ENCODE assay signal across 6 mouse cellular contexts in the genomic region with DNA sequence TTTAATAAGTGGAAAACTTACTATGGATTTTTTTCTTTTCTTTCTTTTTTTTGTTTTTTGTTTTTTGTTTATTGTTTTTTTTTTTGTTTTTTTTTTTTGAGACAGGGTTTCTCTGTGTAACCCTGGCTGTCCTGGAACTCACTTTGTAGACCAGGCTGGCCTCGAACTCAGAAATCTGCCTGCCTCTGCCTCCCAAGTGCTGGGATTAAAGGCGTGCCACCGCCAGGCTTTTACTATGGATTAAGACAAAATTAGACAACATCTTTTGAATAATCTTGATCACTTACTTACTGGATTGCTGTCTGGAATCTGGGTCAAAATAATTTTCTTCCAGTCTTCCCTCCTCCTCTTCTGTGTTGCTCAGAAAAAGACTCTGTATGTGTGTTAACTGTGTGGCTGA.
DNase-seq lines count a peak whose midpoint lies in the region; ATAC-seq lines count a peak whose summit lies in the region.
"Not testable (repeated sequence)": the region's sequence is repeated elsewhere in the genome, so short reads cannot be mapped to it uniquely, and the experiment has no call there.

No protein-coding gene starts in this region.

- 0 out of 2 replicates have a peak, but pooled peaks have one; percentile 47 for ATAC-seq in embryonic facial prominence, embryonic 15.5 days (ENCODE audit: insufficient number of reproducible peaks, low FRiP score, low TSS enrichment, low read depth)
- 0 out of 2 replicates have a peak, but pooled peaks have one; percentile 5 for ATAC-seq in liver, embryonic 11.5 days (replicated peaks; ENCODE audit: low FRiP score)
- ATAC-seq in midbrain, embryonic 14.5 days (ENCODE audit: low FRiP score, low TSS enrichment), result peak; percentile 17; the same call in 1 of the 2 replicates

- H3K36me3 ChIP-seq in embryonic facial prominence, embryonic 15.5 days; liver, embryonic 11.5 days (ENCODE audit: control insufficient read depth, insufficient read depth, low read length); midbrain, embryonic 14.5 days (ENCODE audit: control insufficient read depth, insufficient read depth, low read length): not testable (repeated sequence)

- H3K27me3 ChIP-seq in embryonic facial prominence, embryonic 15.5 days; liver, embryonic 11.5 days (replicated peaks; ENCODE audit: control insufficient read depth, insufficient read depth, low read length); midbrain, embryonic 14.5 days (ENCODE audit: control insufficient read depth, insufficient read depth, low read length): not testable (repeated sequence)

- H3K9me3 ChIP-seq in embryonic facial prominence, embryonic 15.5 days (replicated peaks), result peaks cover 17% of the 10 kb centered on the region
- H3K9me3 ChIP-seq in liver, embryonic 11.5 days (ENCODE audit: control insufficient read depth, low read length), result peaks cover 20% of the 10 kb centered on the region
- H3K9me3 ChIP-seq in midbrain, embryonic 14.5 days (ENCODE audit: control insufficient read depth, low read length), result peaks cover 44% of the 10 kb centered on the region

- H3K9ac ChIP-seq in embryonic facial prominence, embryonic 15.5 days; liver, embryonic 11.5 days (ENCODE audit: low read depth, low read length); midbrain, embryonic 14.5 days (replicated peaks; ENCODE audit: low read length): not testable (repeated sequence)

- peak; percentile 1 for DNase-seq in ES-CJ7 (ENCODE audit: low read depth, low spot score)
- DNase-seq in R1 (ENCODE audit: low read depth, low spot score), result peak; percentile 36
- DNase-seq in heart, adult 11 months, result peak; percentile 76
- not testable (repeated sequence) for DNase-seq in liver, embryonic 11.5 days (ENCODE audit: low spot score); midbrain, embryonic 14.5 days

- not testable (repeated sequence) for H3K4me2 ChIP-seq in embryonic facial prominence, embryonic 15.5 days (replicated peaks); liver, embryonic 11.5 days; midbrain, embryonic 14.5 days (ENCODE audit: low read length)

- not testable (repeated sequence) for H3K27ac ChIP-seq in embryonic facial prominence, embryonic 15.5 days (replicated peaks); liver, embryonic 11.5 days (ENCODE audit: low read depth, low read length); midbrain, embryonic 14.5 days (replicated peaks; ENCODE audit: low read depth, low read length)

- not testable (repeated sequence) for H3K4me1 ChIP-seq in embryonic facial prominence, embryonic 15.5 days; liver, embryonic 11.5 days (replicated peaks; ENCODE audit: control insufficient read depth, insufficient read depth, low read length); midbrain, embryonic 14.5 days (ENCODE audit: control insufficient read depth, insufficient read depth, low read length)

- 90% methylated on average over 3 of the region's 3 CpGs for WGBS in embryonic facial prominence, embryonic 15.5 days
- 83% methylated on average over 3 of the region's 3 CpGs for WGBS in liver, embryonic 11.5 days
- 90% methylated on average over 3 of the region's 3 CpGs for WGBS in midbrain, embryonic 14.5 days

- not testable (repeated sequence) for H3K4me3 ChIP-seq in embryonic facial prominence, embryonic 15.5 days (replicated peaks); liver, embryonic 11.5 days (ENCODE audit: low read depth, low read length); midbrain, embryonic 14.5 days (replicated peaks; ENCODE audit: low read depth, low read length)
